ENCODE assay signal across 8 mouse cellular contexts in the genomic region with DNA sequence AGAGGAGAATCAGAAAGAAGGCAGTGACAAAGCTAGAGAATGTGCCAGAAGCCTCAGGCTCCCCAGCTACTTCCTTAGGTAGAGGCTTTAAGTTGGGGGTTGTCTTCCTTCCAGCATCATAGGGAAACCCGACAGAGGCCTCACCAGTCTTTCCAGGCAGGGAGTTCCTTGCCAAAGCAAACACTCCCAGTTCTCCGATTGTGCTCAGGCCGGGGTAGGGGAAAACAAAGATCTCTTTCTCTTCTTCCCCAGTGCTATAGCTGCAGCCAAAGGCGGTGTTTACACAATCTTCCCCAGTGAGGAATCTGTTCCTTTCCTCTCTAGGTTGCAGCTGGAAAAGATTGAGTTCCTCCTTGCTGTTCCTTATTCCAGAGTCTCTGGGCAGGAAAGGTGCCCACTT. TPM values are rescaled to one million over a fixed set of nuclear protein-coding genes. Genes with fewer than 3 reads are reported as not detected.
DNase-seq lines count a peak whose midpoint lies in the region; ATAC-seq lines count a peak whose summit lies in the region.

No protein-coding gene starts in this region.

- H3K4me2 ChIP-seq in midbrain, embryonic 11.5 days, result no peak overlapping the region
- no peak overlapping the region for H3K4me2 ChIP-seq in hindbrain, embryonic 15.5 days
- no peak overlapping the region for H3K4me2 ChIP-seq in midbrain, embryonic 14.5 days (ENCODE audit: low read length)

- DNase-seq in midbrain, embryonic 10.5 days (ENCODE audit: low spot score), result no peak
- DNase-seq in midbrain, embryonic 11.5 days (ENCODE audit: low spot score, missing footprints), result no peak
- DNase-seq in fibroblast of lung, adult 2 months (ENCODE audit: low read depth), result peak; percentile 92
- DNase-seq in midbrain, embryonic 14.5 days, result peak; percentile 54
- DNase-seq in c-Kit-positive CD71-positive TER-119-positive erythroid progenitor cells, embryonic 14.5 days (ENCODE audit: low spot score), result no peak
- DNase-seq in thymus, postnatal 4 days, result no peak

- no peak for ATAC-seq in midbrain, embryonic 11.5 days (ENCODE audit: low FRiP score)
- ATAC-seq in hindbrain, embryonic 15.5 days (ENCODE audit: low FRiP score, low read depth), result peak; percentile 54; the same call in 1 of the 2 replicates
- ATAC-seq in midbrain, embryonic 14.5 days (ENCODE audit: low FRiP score, low TSS enrichment), result no peak
- ATAC-seq in cerebellum, adult (ENCODE audit: insufficient number of reproducible peaks, low FRiP score, low TSS enrichment), result no peak

- no peak overlapping the region for H3K9ac ChIP-seq in midbrain, embryonic 11.5 days (ENCODE audit: low read length)
- H3K9ac ChIP-seq in hindbrain, embryonic 15.5 days, result no peak overlapping the region
- H3K9ac ChIP-seq in midbrain, embryonic 14.5 days (replicated peaks; ENCODE audit: low read length), result no peak overlapping the region

- 26% methylated on average over 4 of the region's 4 CpGs for WGBS in midbrain, embryonic 10.5 days
- WGBS in midbrain, embryonic 11.5 days, result 25% methylated on average over 4 of the region's 4 CpGs
- 15% methylated on average over 4 of the region's 4 CpGs for WGBS in hindbrain, embryonic 15.5 days
- 18% methylated on average over 4 of the region's 4 CpGs for WGBS in midbrain, embryonic 14.5 days

- H3K9me3 ChIP-seq in midbrain, embryonic 10.5 days (replicated peaks), result no peaks in the 10 kb centered on the region
- H3K9me3 ChIP-seq in midbrain, embryonic 11.5 days (ENCODE audit: control insufficient read depth, low read length), result no peaks in the 10 kb centered on the region
- H3K9me3 ChIP-seq in hindbrain, embryonic 15.5 days, result no peaks in the 10 kb centered on the region
- H3K9me3 ChIP-seq in midbrain, embryonic 14.5 days (ENCODE audit: control insufficient read depth, low read length), result no peaks in the 10 kb centered on the region

- H3K4me3 ChIP-seq in midbrain, embryonic 10.5 days, result no peak overlapping the region
- no peak overlapping the region for H3K4me3 ChIP-seq in midbrain, embryonic 11.5 days (ENCODE audit: low read depth, low read length)
- H3K4me3 ChIP-seq in hindbrain, embryonic 15.5 days, result no peak overlapping the region
- H3K4me3 ChIP-seq in midbrain, embryonic 14.5 days (replicated peaks; ENCODE audit: low read depth, low read length), result no peak overlapping the region

- H3K27me3 ChIP-seq in midbrain, embryonic 10.5 days (ENCODE audit: low read depth, poor library complexity, severe bottlenecking), result no peaks in the 10 kb centered on the region
- H3K27me3 ChIP-seq in midbrain, embryonic 11.5 days (ENCODE audit: control insufficient read depth, insufficient read depth, low read length), result no peaks in the 10 kb centered on the region
- no peaks in the 10 kb centered on the region for H3K27me3 ChIP-seq in hindbrain, embryonic 15.5 days
- no peaks in the 10 kb centered on the region for H3K27me3 ChIP-seq in midbrain, embryonic 14.5 days (ENCODE audit: control insufficient read depth, insufficient read depth, low read length)

- H3K36me3 ChIP-seq in midbrain, embryonic 10.5 days, result peaks cover 22% of the 10 kb centered on the region
- no peaks in the 10 kb centered on the region for H3K36me3 ChIP-seq in midbrain, embryonic 11.5 days (ENCODE audit: control insufficient read depth, insufficient read depth, low read length)
- 0 out of 2 replicates have a peak, but pooled peaks cover 3% of the 10 kb centered on the region for H3K36me3 ChIP-seq in hindbrain, embryonic 15.5 days
- peaks cover 13% of the 10 kb centered on the region; the same call in 1 of the 2 replicates for H3K36me3 ChIP-seq in midbrain, embryonic 14.5 days (ENCODE audit: control insufficient read depth, insufficient read depth, low read length)

- H3K27ac ChIP-seq in midbrain, embryonic 10.5 days (replicated peaks), result peak overlapping the region; percentile 60
- no peak overlapping the region for H3K27ac ChIP-seq in midbrain, embryonic 11.5 days (ENCODE audit: low read depth, low read length)
- H3K27ac ChIP-seq in hindbrain, embryonic 15.5 days (replicated peaks), result peak overlapping the region; percentile 80
- H3K27ac ChIP-seq in midbrain, embryonic 14.5 days (replicated peaks; ENCODE audit: low read depth, low read length), result peak overlapping the region; percentile 34

- H3K4me1 ChIP-seq in midbrain, embryonic 10.5 days, result peaks cover 12% of the 10 kb centered on the region
- no peaks in the 10 kb centered on the region for H3K4me1 ChIP-seq in midbrain, embryonic 11.5 days (ENCODE audit: control insufficient read depth, insufficient read depth, low read length)
- H3K4me1 ChIP-seq in hindbrain, embryonic 15.5 days (replicated peaks), result peaks cover 11% of the 10 kb centered on the region; the same call in 1 of the 2 replicates
- no peaks in the 10 kb centered on the region for H3K4me1 ChIP-seq in midbrain, embryonic 14.5 days (ENCODE audit: control insufficient read depth, insufficient read depth, low read length)

RNA-seq across cellular contexts. Expression of gene Atp5g2, which starts 15.5 kb away (rescaled TPM):
- 62.3 and 73.7 TPM in 2 replicates for polyA plus RNA-seq in midbrain, embryonic 10.5 days (2016; fragmentation: Nextera tagmentation; extraction: Ambion mirVana)
- polyA plus RNA-seq in midbrain, embryonic 11.5 days (2014; fragmentation: Nextera tagmentation; extraction: Ambion mirVana), result 67.4 and 71.3 TPM in 2 replicates
- 44.4 and 51.0 TPM in 2 replicates for polyA plus RNA-seq in hindbrain, embryonic 15.5 days (2015; fragmentation: Nextera tagmentation; extraction: Ambion mirVana)
- 69.8 and 72.3 TPM in 2 replicates for polyA plus RNA-seq in midbrain, embryonic 14.5 days (2014; fragmentation: Nextera tagmentation; extraction: Ambion mirVana)

RNA-seq across cellular contexts. Expression of gene Atf7, which starts 31.4 kb away (rescaled TPM):
- 14.9 and 21.8 TPM in 2 replicates for polyA plus RNA-seq in midbrain, embryonic 10.5 days (2016; fragmentation: Nextera tagmentation; extraction: Ambion mirVana)
- polyA plus RNA-seq in midbrain, embryonic 11.5 days (2014; fragmentation: Nextera tagmentation; extraction: Ambion mirVana), result 9.8 and 13.1 TPM in 2 replicates
- polyA plus RNA-seq in hindbrain, embryonic 15.5 days (2015; fragmentation: Nextera tagmentation; extraction: Ambion mirVana), result 19.4 and 19.8 TPM in 2 replicates
- 13.0 and 13.2 TPM in 2 replicates for polyA plus RNA-seq in midbrain, embryonic 14.5 days (2014; fragmentation: Nextera tagmentation; extraction: Ambion mirVana)

RNA-seq across cellular contexts. Expression of gene Gm28047, which starts 31.8 kb away (rescaled TPM):
- polyA plus RNA-seq in midbrain, embryonic 10.5 days (2016; fragmentation: Nextera tagmentation; extraction: Ambion mirVana), result not detected in 2 replicates
- polyA plus RNA-seq in midbrain, embryonic 11.5 days (2014; fragmentation: Nextera tagmentation; extraction: Ambion mirVana), result 0.08 TPM in 1 of 2 replicates, not detected in the other
- not detected in 2 replicates for polyA plus RNA-seq in hindbrain, embryonic 15.5 days (2015; fragmentation: Nextera tagmentation; extraction: Ambion mirVana)
- not detected in 2 replicates for polyA plus RNA-seq in midbrain, embryonic 14.5 days (2014; fragmentation: Nextera tagmentation; extraction: Ambion mirVana)

Comparison
In these comparisons a context has a peak if more than half of its experiments do, and no peak if none do; other contexts are left out.
1. DNase-seq: peak in fibroblast of lung, adult 2 months (single experiment) and midbrain, embryonic 14.5 days (single experiment); none in midbrain, embryonic 10.5 days (single experiment), midbrain, embryonic 11.5 days (single experiment), c-Kit-positive CD71-positive TER-119-positive erythroid progenitor cells, embryonic 14.5 days (single experiment) and thymus, postnatal 4 days (single experiment).